Mouse (Mus musculus) right cerebral cortex, postnatal 10 days (tissue): ENCODE measurements around the gene Sec24c.

ENCODE experiments used
- DNase-seq, 2 experiments: peaks; one replicate each; pipeline ENCODE4 v3.0.0; 2021; ENCODE audit warnings: low spot score in 2 of 2

Sec24c gene

GRCm38 (mm10) chr14:20733952-20734774 is 60.1 kb downstream of the Sec24c start, which contains the start of gene Ndst2:
TSS of gene Ndst2 (minus strand) at chr14:20734562.
- peak; percentile 89 to 90 for DNase-seq

GRCm38 (mm10) chr14:20735052-20735451 is 60.9 kb downstream of the Sec24c start:
- DNase-seq: peak in 1 of 2 experiments; percentile 33

GRCm38 (mm10) chr14:20735892-20736390 is 61.8 kb downstream of the Sec24c start:
- DNase-seq: peak in 1 of 2 experiments; percentile 37

GRCm38 (mm10) chr14:20737306-20737705 is 63.2 kb downstream of the Sec24c start:
- DNase-seq: peak in 1 of 2 experiments; percentile 49

- DNase-seq: no peak
Observed at GRCm38 (mm10) chr14:20738511-20738910, 64.4 kb downstream of the Sec24c start.

GRCm38 (mm10) chr14:20741301-20741700 is 67.2 kb downstream of the Sec24c start:
- peak in 1 of 2 experiments; percentile 21 for DNase-seq

- peak in 1 of 2 experiments; percentile 27 for DNase-seq
Observed at GRCm38 (mm10) chr14:20743614-20744013, 69.5 kb downstream of the Sec24c start.
